Mouse (Mus musculus): ENCODE data around the gene Ddah1.

DNA sequence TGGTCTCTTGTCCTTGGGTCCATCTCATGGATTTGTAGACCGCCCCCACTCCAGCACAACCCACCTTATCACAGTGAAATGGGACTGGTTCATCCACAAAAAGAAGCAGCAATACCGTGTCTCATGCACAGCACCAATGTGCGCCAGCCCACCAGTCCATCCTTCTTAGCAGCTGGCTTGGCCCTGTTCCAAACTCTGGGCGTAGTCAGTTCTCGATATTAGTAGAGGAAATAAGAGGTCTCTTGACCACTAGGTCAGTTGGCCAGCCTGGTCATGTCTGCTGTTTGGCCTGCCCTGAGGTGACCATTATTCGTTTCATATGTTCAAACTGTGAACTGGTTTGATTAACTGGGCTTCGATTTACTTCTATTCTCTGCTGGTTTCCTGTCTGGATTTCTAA lies 15.9 kb downstream of the Ddah1 start:
- no peak for TF ChIP-seq POLR2A (IDR thresholded peaks at IDR 0.05; ENCODE audit: borderline replicate concordance, low read depth, low read length)
- no peak for TF ChIP-seq CTCF (IDR thresholded peaks at IDR 0.05; ENCODE audit: low read depth, low read length)

Data from bone marrow macrophage, adult 2 months (primary cell).